Mouse (Mus musculus) heart, postnatal 36 days (tissue): ENCODE data around the gene Hist3h2a. TPM values are rescaled to one million over a fixed set of nuclear protein-coding genes. Genes with fewer than 3 reads are reported as not detected.

Experiments used
- DNase-seq, 2 experiments: peaks; one replicate each; pipeline ENCODE4 v3.0.0; 2021 to 2022
- intact Hi-C: fragments of 180-260 bp; cut with DNase I; formaldehyde crosslinking; loops from one replicate; pipeline ENCODE4 v1.15.1; 2025
- total RNA-seq, 2 experiments: library from RNA; stranded (reverse); gene quantifications; 2 replicates each; pipeline ENCODE4 v1.2.3; 2021

The Hist3h2a gene
- 10 to 100 TPM; 15.3 to 17.6 TPM for total RNA-seq

GRCm38 (mm10) chr11:58954420-58955142 is at the start of gene Hist3h2a, which contains the start of gene Trim17:
Gene Hist3h2a (plus strand): TSS chr11:58954685.
Gene Trim17 (plus strand): TSS chr11:58954685.
- intact Hi-C loops = loop anchor here (10.0 kb wide), 2 partner anchors 250 to 1460 kb away; partner anchors contain the start of genes 2310033P09Rik, Atpaf2, Gid4 and Mrpl55
- peak; percentile 79 to 85 for DNase-seq

GRCm38 (mm10) chr11:58904838-58905237 is 49.6 kb upstream of the Hist3h2a start:
- intact Hi-C loops = no loop called here

GRCm38 (mm10) chr11:58913776-58914175 is 40.7 kb upstream of the Hist3h2a start:
- DNase-seq = no peak
- intact Hi-C loops = no loop called here

More at GRCm38 (mm10) chr11:58904838-58905237, 49.6 kb upstream of the Hist3h2a start:
- DNase-seq = peak; percentile 14 to 15

- peak; percentile 28 to 44 for DNase-seq
- intact Hi-C loops = no loop called here
Measured at GRCm38 (mm10) chr11:58914461-58915028, 39.9 kb upstream of the Hist3h2a start.

GRCm38 (mm10) chr11:58916879-58917744 is 37.4 kb upstream of the Hist3h2a start:
- intact Hi-C loops = no loop called here
- peak in 1 of 2 experiments; percentile 52 for DNase-seq

- intact Hi-C loops = no loop called here
- DNase-seq = no peak
Measured at GRCm38 (mm10) chr11:58917745-58918366, 36.6 kb upstream of the Hist3h2a start, which contains the start of gene Btnl10. Gene Btnl10 (plus strand): TSS chr11:58917908.

GRCm38 (mm10) chr11:58918759-58919158 is 35.7 kb upstream of the Hist3h2a start:
- intact Hi-C loops = no loop called here
- no peak for DNase-seq

- intact Hi-C loops = no loop called here
- no peak for DNase-seq
Measured at GRCm38 (mm10) chr11:58922420-58922819, 32.1 kb upstream of the Hist3h2a start.

- no peak for DNase-seq
Measured at GRCm38 (mm10) chr11:58926651-58927050, 27.8 kb upstream of the Hist3h2a start.

GRCm38 (mm10) chr11:58927053-58927452 is 27.4 kb upstream of the Hist3h2a start:
- DNase-seq = no peak

More at GRCm38 (mm10) chr11:58926651-58927050, 27.8 kb upstream of the Hist3h2a start:
- intact Hi-C loops = no loop called here

GRCm38 (mm10) chr11:58927790-58928651 is 26.5 kb upstream of the Hist3h2a start:
- DNase-seq = peak; percentile 63 to 64
- intact Hi-C loops = loop anchor here (1.0 kb wide), 1 partner anchor 10 kb away; the partner anchor contains the start of gene Rnf187

More at GRCm38 (mm10) chr11:58927053-58927452, 27.4 kb upstream of the Hist3h2a start:
- intact Hi-C loops = no loop called here

- intact Hi-C loops = no loop called here
- no peak for DNase-seq
Measured at GRCm38 (mm10) chr11:58929055-58929454, 25.4 kb upstream of the Hist3h2a start.

GRCm38 (mm10) chr11:58929641-58930040 is 24.8 kb upstream of the Hist3h2a start:
- intact Hi-C loops = loop anchor here (10.0 kb wide), 1 partner anchor 365 kb away; the partner anchor contains the start of gene Wnt3a
- no peak for DNase-seq

GRCm38 (mm10) chr11:58930254-58930653 is 24.2 kb upstream of the Hist3h2a start:
- intact Hi-C loops = loop anchor here (10.0 kb wide), 1 partner anchor 365 kb away; the partner anchor contains the start of gene Wnt3a
- DNase-seq = no peak

GRCm38 (mm10) chr11:58931576-58931975 is 22.9 kb upstream of the Hist3h2a start:
- intact Hi-C loops = loop anchor here (10.0 kb wide), 1 partner anchor 363 kb away; the partner anchor contains the start of gene Wnt3a
- DNase-seq = no peak

- intact Hi-C loops = loop anchor here (1.0 to 10.0 kb wide), 2 partner anchors 10 to 357 kb away; partner anchors contain the start of gene Wnt3a
Measured at GRCm38 (mm10) chr11:58937909-58938308, 16.6 kb upstream of the Hist3h2a start.

GRCm38 (mm10) chr11:58938322-58939087 is 16.0 kb upstream of the Hist3h2a start, which contains the start of gene Rnf187:
Gene Rnf187 (minus strand): TSS chr11:58938916.
- DNase-seq = peak; percentile 91 to 92
- intact Hi-C loops = loop anchor here (1.0 to 10.0 kb wide), 2 partner anchors 10 to 356 kb away; partner anchors contain the start of gene Wnt3a

More at GRCm38 (mm10) chr11:58937909-58938308, 16.6 kb upstream of the Hist3h2a start:
- DNase-seq = no peak

GRCm38 (mm10) chr11:58939088-58939439 is 15.4 kb upstream of the Hist3h2a start:
- intact Hi-C loops = loop anchor here (10.0 kb wide), 1 partner anchor 356 kb away; the partner anchor contains the start of gene Wnt3a
- no peak for DNase-seq
